Mouse (Mus musculus): ENCODE results near the gene Dnaic1. TPM values are rescaled to one million over a fixed set of nuclear protein-coding genes. Genes with fewer than 3 reads are reported as not detected.

Dnaic1 gene
- polyA plus RNA-seq, 1 experiment from 2014 or later, result 1.1 TPM

GRCm38 (mm10) chr4:41635224-41635623 lies 65.6 kb downstream of the Dnaic1 start:
- no peaks in the 10 kb centered on the region for H3K36me3 ChIP-seq (ENCODE audit: inconsistent target)
- 87% methylated on average over 8 of the region's 8 CpGs for WGBS (ENCODE audit: missing documents)
- no peaks in the 10 kb centered on the region for H3K79me2 ChIP-seq (ENCODE audit: inconsistent target)
- H3K27ac ChIP-seq, result no peak overlapping the region
- no peak overlapping the region for H3K4me3 ChIP-seq (ENCODE audit: inconsistent target)

GRCm38 (mm10) chr4:41635906-41636305 lies 66.3 kb downstream of the Dnaic1 start:
- Histone ChIP-seq H3K4me3 (ENCODE audit: inconsistent target) (no peak overlapping the region), H3K79me2 (ENCODE audit: inconsistent target) (no peaks in the 10 kb centered on the region), H3K36me3 (ENCODE audit: inconsistent target) (no peaks in the 10 kb centered on the region), H3K27ac (no peak overlapping the region)
- 100% methylated on average over 1 of the region's 2 CpGs for WGBS (ENCODE audit: missing documents)

- Histone ChIP-seq H3K79me2 (ENCODE audit: inconsistent target) (no peaks in the 10 kb centered on the region), H3K27ac (no peak overlapping the region), H3K4me3 (ENCODE audit: inconsistent target) (no peak overlapping the region), H3K36me3 (ENCODE audit: inconsistent target) (no peaks in the 10 kb centered on the region)
- 79% methylated on average over 7 of the region's 7 CpGs for WGBS (ENCODE audit: missing documents)
Observed at GRCm38 (mm10) chr4:41636366-41636765, 66.8 kb downstream of the Dnaic1 start.

GRCm38 (mm10) chr4:41636882-41637635 lies 67.5 kb downstream of the Dnaic1 start:
- Histone ChIP-seq H3K79me2 (ENCODE audit: inconsistent target) (no peaks in the 10 kb centered on the region), H3K4me3 (ENCODE audit: inconsistent target) (no peak overlapping the region), H3K36me3 (ENCODE audit: inconsistent target) (no peaks in the 10 kb centered on the region), H3K27ac (no peak overlapping the region)
- WGBS (ENCODE audit: missing documents), result 93% methylated on average over 10 of the region's 10 CpGs

GRCm38 (mm10) chr4:41638186-41638731 lies 68.7 kb downstream of the Dnaic1 start:
- Histone ChIP-seq H3K79me2 (ENCODE audit: inconsistent target) (no peaks in the 10 kb centered on the region), H3K4me3 (ENCODE audit: inconsistent target) (no peak overlapping the region), H3K27ac (no peak overlapping the region), H3K36me3 (ENCODE audit: inconsistent target) (no peaks in the 10 kb centered on the region)
- WGBS (ENCODE audit: missing documents), result 96% methylated on average over 10 of the region's 10 CpGs

GRCm38 (mm10) chr4:41638828-41639213 lies 69.2 kb downstream of the Dnaic1 start:
- H3K79me2 ChIP-seq (ENCODE audit: inconsistent target), result no peaks in the 10 kb centered on the region
- no peaks in the 10 kb centered on the region for H3K36me3 ChIP-seq (ENCODE audit: inconsistent target)
- no peak overlapping the region for H3K4me3 ChIP-seq (ENCODE audit: inconsistent target)
- 90% methylated on average over 6 of the region's 6 CpGs for WGBS (ENCODE audit: missing documents)
- no peak overlapping the region for H3K27ac ChIP-seq

- 37% methylated on average over 10 of the region's 10 CpGs for WGBS (ENCODE audit: missing documents)
- Histone ChIP-seq H3K27ac (no peak overlapping the region), H3K36me3 (ENCODE audit: inconsistent target) (no peaks in the 10 kb centered on the region), H3K4me3 (ENCODE audit: inconsistent target) (no peak overlapping the region), H3K79me2 (ENCODE audit: inconsistent target) (no peaks in the 10 kb centered on the region)
Observed at GRCm38 (mm10) chr4:41639214-41639841, 69.8 kb downstream of the Dnaic1 start.

- Histone ChIP-seq H3K4me3 (ENCODE audit: inconsistent target) (no peak within 1 kb of the TSS), H3K27ac (no peak within 1 kb of the TSS)
- WGBS (ENCODE audit: missing documents), result 1% methylated on average over 54 of the region's 74 CpGs
Observed at GRCm38 (mm10) chr4:41639913-41640507, 70.4 kb downstream of the Dnaic1 start, which contains the start of gene Enho. Gene Enho (minus strand): TSS chr4:41640324.

GRCm38 (mm10) chr4:41641199-41641822 lies 71.7 kb downstream of the Dnaic1 start:
- Histone ChIP-seq H3K27ac (no peak overlapping the region), H3K36me3 (ENCODE audit: inconsistent target) (no peaks in the 10 kb centered on the region), H3K4me3 (ENCODE audit: inconsistent target) (no peak overlapping the region), H3K79me2 (ENCODE audit: inconsistent target) (no peaks in the 10 kb centered on the region)
- 86% methylated on average over 6 of the region's 6 CpGs for WGBS (ENCODE audit: missing documents)

More at GRCm38 (mm10) chr4:41639913-41640507, 70.4 kb downstream of the Dnaic1 start, which contains the start of gene Enho:
- H3K36me3 ChIP-seq (ENCODE audit: inconsistent target), result no peaks in the 10 kb centered on the region
- no peaks in the 10 kb centered on the region for H3K79me2 ChIP-seq (ENCODE audit: inconsistent target)

- H3K27ac ChIP-seq, result no peak overlapping the region
- H3K4me3 ChIP-seq (ENCODE audit: inconsistent target), result no peak overlapping the region
- H3K79me2 ChIP-seq (ENCODE audit: inconsistent target), result no peaks in the 10 kb centered on the region
- 10% methylated on average over 5 of the region's 5 CpGs for WGBS (ENCODE audit: missing documents)
- no peaks in the 10 kb centered on the region for H3K36me3 ChIP-seq (ENCODE audit: inconsistent target)
Observed at GRCm38 (mm10) chr4:41645488-41645887, 75.9 kb downstream of the Dnaic1 start.

- H3K4me3 ChIP-seq (ENCODE audit: inconsistent target), result no peak overlapping the region
- H3K79me2 ChIP-seq (ENCODE audit: inconsistent target), result no peaks in the 10 kb centered on the region
- no peak overlapping the region for H3K27ac ChIP-seq
- 90% methylated on average over 4 of the region's 4 CpGs for WGBS (ENCODE audit: missing documents)
- H3K36me3 ChIP-seq (ENCODE audit: inconsistent target), result no peaks in the 10 kb centered on the region
Observed at GRCm38 (mm10) chr4:41648157-41648556, 78.6 kb downstream of the Dnaic1 start.

GRCm38 (mm10) chr4:41648627-41649026 lies 79.1 kb downstream of the Dnaic1 start:
- WGBS (ENCODE audit: missing documents), result 80% methylated on average over 7 of the region's 7 CpGs
- Histone ChIP-seq H3K36me3 (ENCODE audit: inconsistent target) (no peaks in the 10 kb centered on the region), H3K4me3 (ENCODE audit: inconsistent target) (no peak overlapping the region), H3K79me2 (ENCODE audit: inconsistent target) (no peaks in the 10 kb centered on the region), H3K27ac (no peak overlapping the region)

GRCm38 (mm10) chr4:41653296-41653695 lies 83.7 kb downstream of the Dnaic1 start:
- Histone ChIP-seq H3K4me3 (ENCODE audit: inconsistent target) (no peak overlapping the region), H3K27ac (no peak overlapping the region), H3K36me3 (ENCODE audit: inconsistent target) (no peaks in the 10 kb centered on the region), H3K79me2 (ENCODE audit: inconsistent target) (no peaks in the 10 kb centered on the region)
- WGBS (ENCODE audit: missing documents), result 61% methylated on average over 6 of the region's 6 CpGs

- Histone ChIP-seq H3K36me3 (ENCODE audit: inconsistent target) (no peaks in the 10 kb centered on the region), H3K27ac (no peak overlapping the region)
- WGBS (ENCODE audit: missing documents), result 82% methylated on average over 6 of the region's 6 CpGs
Observed at GRCm38 (mm10) chr4:41653730-41654129, 84.2 kb downstream of the Dnaic1 start.

More at GRCm38 (mm10) chr4:41653730-41654129, 84.2 kb downstream of the Dnaic1 start:
- no peak overlapping the region for H3K4me3 ChIP-seq (ENCODE audit: inconsistent target)
- no peaks in the 10 kb centered on the region for H3K79me2 ChIP-seq (ENCODE audit: inconsistent target)

Data from macrophage (primary cell).